Mouse (Mus musculus) left cerebral cortex, adult 8-10 months (tissue): Measurements from ENCODE around the gene Adamtsl4. TPM values are rescaled to one million over a fixed set of nuclear protein-coding genes. Genes with fewer than 3 reads are reported as not detected.
"Not testable (repeated sequence)": the region's sequence is repeated elsewhere in the genome, so short reads cannot be mapped to it uniquely, and the experiment has no call there.

Experiments
- DNase-seq, 2 experiments: peaks; one replicate each; pipeline ENCODE4 v3.0.0; 2022; ENCODE audit warnings: low spot score in 2 of 2
- total RNA-seq, 4 experiments: library from RNA; stranded (reverse); gene quantifications; 2 replicates each; pipeline ENCODE4 v1.2.4; 2022

Gene Adamtsl4
- total RNA-seq, 4 experiments from 2014 or later: 9.4 to 12.9 (median 11.4) TPM

DNA sequence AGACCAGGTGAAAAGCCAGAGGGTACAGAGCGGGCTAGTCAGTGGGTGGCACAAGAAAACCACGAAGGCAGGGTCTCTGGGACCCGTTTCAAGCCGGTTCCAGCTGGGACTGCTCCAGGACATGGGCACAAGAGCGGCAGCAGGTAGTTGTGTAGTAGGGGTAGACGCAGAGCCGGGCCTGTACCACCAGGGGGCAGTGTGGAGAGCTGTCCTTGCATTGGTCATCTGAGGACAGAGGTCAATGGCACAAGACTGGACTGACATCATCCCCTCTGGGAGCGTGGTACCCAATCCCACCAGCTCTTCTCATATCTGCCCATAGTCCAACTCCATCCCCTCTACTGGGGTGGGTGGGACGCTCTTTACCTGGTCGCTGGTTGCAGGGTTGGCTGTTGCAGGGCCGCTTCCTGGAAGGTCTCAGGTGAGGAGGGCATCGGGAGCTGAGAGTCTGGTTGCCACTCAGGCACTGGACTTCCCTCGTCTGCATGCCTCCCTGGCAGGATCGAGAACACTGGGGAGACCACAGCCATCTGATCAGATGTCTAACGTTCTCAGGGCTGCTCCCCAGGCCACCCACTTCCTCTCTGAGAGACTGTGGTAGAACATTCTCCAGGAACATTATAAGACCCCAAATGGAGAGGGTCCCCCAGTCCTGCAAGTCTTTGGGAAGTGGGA is 10.8 kb downstream of the Adamtsl4 start:
- no peak for DNase-seq

DNA sequence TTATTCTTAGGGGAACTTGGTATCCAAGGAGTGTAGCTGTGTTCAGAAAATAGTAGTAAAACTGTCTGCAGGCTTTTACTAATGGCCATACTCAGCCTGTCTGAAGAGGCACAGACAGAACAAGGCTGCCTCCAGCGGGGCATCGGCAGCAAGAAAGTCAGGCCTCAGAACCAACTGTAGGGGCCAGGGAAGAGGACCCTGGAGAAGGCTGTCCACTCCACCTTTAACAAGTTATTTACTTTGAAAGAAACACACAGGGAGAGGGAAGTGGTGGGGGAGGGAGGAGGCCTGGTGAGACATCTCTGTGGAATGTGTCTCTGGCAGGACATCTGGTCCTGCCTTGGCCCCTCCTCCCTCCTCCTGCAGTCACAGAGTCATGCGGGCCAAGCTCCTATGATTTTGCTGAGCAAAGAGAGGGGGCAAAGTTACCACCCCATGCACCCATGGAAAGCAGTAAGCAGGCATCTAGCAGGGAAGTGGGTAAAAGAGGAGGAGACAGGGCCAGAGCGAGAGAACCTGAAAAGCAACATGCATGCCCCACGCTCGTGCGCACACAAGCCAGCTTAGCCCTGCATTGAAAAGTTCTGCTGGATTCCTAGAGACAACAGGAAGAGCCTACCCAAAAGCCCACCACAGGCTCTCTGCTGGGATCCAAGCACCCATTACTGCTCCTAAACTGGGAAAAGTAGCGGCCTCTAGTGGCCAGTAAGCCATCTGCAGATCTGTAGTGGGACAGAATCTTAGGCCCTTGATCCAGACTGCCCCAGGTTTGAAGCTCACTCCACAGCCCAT is 12.2 kb downstream of the Adamtsl4 start:
- peak in 1 of 2 experiments; percentile 23 for DNase-seq

DNA sequence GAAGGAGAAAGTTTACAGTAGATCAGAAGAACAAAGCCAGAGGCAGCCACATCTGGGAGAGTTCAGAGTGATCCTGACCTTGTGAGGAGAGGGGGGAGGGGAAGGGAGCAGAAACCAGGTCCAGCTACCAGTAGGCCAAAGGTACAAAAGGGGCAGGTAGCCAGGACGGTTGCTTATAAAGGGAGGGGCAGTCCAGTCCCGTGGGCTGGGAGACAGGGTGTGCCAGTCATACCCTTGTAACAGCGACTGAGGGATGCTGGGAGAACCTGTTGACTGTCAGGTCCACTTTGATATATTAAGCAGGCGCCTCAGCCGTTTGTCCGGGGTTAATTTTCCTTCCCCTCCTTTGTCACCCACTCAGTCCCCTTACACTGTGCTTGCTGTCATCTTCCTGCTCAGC is 12.9 kb downstream of the Adamtsl4 start:
- DNase-seq: no peak

DNA sequence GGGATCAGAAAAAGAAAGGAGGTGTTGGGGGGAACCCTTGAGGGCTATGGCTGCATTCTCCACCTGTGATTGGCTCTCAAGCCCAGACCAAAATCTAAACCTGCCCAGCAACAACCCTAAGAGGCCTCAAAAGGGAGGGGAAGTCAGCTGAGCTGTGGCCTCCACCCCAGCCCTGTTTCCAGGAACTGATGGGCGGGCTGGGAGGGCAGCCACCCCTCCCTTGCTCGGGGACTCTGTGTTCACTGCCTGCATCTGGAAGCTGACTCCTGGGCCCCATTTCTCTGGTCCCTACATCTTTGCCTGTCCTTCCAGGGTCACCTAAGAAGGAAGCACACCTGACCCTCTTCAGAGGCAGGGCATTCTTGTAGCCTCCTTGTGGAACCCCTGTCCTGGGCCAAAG is 13.5 kb downstream of the Adamtsl4 start:
- DNase-seq: no peak

DNA sequence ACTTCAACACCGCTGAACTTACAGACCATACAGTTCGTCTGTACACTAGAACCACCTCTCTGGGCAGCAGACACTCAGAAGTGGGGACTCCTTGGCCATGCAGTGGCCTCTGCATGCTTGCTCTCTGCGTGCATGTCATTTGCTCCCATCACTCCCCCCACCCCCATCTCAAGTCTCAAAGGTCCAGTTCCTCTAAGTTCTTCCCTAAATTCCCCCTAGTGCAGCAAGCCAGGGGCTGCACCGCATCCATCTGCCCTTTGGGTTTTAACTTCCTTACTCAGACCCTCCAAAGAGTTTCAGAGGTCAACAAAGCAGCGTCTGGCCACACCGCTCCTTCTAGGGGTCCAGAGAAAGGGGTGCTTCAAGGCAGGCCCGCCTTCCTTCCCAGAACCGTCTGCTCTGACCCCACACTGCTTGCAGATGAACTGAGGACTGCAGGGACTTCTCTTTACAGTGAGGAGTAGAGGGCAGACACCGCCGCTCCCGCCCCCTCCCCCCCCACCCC is 14.0 kb downstream of the Adamtsl4 start:
- DNase-seq: no peak

DNA sequence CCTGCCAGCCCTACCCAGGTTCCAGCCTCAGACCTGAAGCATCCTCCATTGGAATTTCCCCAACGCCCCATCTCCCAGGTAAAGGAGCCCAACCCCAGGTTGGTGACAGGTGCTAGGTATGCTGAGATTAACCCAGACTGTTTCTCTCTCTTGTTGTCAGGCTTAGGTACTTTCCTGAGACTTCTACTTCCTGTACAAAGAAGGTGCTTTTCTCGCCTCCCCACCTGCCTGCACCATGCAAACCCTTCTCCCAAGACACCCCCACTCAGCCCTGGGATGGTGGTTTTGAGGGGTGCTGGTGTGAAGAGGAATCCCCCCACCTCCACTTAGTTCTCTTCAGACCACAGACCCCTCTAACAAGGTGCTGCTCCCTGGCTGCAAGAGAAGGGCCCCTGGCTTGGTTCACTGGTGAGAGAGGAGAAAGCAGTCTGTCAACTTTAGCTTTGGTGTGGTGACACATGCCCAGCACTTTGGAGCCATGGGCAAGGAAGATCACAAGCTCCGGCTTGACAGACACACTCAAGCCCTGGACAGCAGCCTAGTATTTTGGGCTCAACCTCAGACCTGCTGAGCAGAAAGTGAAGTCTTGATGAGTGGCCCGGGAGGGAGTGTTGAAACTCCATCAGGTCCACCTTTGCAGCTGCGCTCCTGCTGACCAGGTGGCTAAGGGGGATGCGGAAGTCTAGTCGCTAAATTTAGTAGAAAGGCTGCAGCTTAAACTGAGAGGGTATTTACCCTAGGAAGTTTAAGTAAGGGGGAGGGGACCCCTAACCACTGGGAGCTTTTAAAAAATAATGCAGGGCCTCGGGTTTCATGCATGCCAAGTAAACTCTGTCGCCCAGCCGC is 14.6 kb downstream of the Adamtsl4 start:
- no peak for DNase-seq

DNA sequence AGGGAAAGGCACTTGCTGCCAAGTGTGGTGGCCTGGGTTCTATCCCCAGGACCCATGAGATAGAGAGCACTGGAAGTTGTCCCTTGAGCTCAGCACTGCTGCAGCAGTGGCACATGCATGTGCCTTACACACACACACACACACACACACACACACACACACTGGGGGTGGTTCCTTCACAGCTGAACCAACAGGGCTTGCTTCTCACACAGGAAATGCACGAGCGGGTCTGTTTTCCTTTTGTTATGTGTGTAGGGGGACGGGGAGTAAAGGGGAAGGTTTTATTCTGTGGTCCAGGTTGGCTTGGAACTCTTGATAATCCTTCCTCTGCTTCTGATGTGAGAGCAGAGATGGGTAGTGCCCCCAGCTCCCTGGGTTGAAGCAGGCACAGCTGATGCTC is 15.3 kb downstream of the Adamtsl4 start:
- DNase-seq: no peak

DNA sequence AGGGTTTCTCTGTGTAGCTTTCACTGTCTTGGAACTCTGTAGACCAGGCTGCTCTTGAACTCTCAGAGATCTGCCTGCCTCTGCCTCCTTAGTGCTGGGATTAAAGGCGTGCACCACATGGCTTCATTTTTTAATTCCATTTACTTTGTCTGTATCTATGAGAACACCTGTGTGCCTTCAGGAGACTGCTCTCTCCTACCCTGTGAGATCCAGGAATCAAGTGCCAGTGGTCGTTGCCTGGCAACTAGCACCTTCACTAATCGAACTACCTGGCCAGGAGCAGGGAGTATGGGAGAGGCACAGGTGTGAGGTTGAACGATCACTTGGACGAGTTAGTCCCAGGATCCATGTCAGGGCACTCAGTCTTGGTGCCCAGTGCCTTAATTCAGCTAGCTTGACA is 16.5 kb downstream of the Adamtsl4 start:
- DNase-seq: no peak

DNA sequence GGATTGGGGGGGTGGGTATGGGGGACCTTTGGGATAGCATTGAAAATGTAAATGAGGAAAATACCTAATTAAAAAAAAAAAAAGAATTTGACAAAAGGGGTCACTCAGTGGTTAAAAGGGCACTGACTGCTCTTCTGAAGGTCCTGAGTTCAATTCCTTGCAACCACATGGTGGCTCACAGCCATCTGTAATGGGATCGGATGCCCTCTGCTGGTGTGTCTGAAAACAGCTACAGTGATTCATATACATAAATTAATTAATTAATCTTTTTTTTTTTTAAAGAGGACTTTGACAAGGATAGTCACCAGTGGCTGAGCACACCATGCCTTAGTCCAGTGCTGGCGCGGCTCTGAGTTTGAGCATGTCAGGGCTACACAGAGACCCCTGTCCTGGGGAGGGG is 17.3 kb downstream of the Adamtsl4 start:
- DNase-seq: not testable (repeated sequence)

DNA sequence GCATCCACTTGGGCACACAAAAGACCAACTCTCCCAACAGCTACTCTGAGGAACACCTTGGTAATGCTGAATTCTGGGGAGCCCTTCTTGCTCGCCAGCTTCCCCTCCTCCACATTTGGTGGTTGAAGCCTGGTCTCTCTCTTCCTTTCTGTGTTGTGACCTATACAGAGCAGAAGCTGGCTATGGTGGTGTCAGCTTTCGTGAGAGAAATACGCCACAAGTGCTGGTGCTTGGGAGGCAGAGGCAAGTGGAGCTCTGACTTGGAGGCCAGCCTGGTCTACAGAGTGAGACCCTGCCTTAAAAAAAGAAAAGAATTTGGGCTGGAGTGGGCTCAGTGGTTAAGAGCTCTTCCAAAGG is 18.4 kb downstream of the Adamtsl4 start:
- DNase-seq: no peak

DNA sequence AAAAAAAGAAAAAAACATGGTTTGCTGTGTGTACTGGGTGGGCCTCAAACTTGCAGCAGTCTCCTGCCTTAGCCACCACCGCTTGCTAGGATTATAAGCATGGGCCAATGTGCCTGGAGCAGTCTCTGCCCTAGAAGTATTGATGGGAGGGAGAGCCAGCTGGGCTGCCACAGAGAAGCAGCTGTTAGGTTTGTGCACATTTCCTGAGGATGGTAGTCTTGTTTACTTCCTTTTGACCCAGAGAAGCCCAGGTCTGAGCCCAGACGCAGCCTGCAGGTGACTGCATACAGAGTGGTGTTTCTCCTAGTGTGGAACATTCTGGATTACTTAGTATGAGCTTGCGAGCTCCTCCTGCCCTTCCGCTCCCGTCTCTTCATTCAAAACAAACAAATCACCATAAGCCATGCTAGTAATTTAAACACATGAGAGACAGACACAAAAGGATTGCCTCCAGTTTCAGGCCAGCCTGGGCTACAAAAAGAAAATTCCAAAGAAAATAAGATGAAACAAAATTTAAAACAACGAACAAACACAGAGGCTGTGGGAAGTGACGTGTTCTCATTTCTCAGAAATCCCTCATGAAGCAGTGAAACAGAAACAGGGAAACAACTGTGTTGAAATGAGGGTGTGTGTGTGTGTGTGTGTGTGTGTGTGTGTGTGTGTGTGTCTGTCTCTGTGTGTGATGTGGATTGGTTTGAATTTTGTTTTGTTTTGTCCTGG is 19.0 kb downstream of the Adamtsl4 start:
- DNase-seq: no peak

DNA sequence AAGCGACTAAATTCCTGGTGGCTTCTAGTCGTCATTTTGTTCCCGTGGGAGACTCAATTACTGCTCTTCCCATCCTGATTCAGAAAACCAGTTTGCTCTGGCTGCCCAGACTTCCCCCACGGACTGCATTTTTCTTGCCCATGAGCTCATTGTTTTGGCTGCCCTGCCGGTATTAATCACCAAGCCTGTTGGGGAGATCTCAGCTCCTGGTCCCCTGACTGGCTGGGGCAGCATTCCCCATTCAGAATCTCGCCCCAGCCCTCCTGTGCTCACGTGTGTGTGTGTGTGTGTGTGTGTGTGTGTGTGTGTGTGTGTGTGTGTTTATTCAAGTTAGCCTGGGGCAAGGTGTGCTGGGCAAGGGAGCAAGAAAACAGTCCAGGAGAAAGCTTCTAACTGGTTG is 19.7 kb downstream of the Adamtsl4 start:
- DNase-seq: peak in 1 of 2 experiments; percentile 45

DNA sequence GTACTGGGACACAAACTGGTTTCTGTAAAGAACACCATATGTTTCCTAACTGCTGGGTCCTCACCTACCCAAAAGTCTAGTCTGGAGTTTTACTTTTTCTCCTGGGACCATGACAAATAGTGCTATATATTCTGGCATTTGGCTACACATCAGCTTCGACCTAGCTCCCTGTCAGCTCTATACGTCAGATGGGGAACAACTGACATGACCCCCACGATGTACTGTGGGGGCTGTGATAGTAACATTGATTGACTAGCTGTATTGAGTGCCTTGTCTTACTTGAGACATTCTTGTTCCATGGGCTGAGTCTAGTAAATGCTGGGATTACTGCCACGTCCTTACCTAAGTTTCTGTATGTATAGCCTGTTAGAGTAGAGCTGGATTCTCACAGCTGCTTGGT is 20.2 kb downstream of the Adamtsl4 start:
- DNase-seq: no peak

DNA sequence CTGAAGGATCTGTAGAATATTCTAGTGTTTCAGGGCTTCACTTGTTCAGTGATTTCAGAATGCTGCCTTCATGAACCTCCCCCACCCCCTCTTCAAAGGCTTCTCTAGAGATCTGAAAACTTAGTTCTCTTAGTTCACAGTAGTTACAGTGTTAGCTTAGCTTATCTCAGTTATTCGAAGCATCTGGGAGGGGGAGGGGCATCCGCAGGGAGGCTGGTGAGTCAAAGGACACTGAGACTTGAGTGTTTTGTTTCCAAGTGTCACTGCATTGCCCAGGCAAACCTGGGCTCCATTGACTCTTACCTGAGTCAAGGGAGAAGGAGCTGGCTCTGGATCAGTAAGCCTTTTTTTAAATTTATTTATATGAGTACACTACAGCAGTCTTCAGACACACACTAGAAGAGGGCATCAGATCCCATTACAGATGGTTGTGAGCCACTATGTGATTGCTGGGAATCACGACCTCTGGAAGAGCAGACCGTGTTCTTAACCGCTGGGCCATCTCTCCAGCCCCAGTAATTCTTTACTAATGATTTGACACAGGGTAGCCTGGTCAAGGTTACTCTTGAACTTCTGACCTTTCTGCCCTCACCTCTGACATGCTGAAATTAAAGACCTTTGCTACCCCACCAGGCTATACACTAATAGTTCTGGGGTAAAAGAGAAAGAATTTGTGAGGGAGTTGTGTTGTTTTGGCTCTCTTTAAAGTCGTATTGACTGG is 21.4 kb downstream of the Adamtsl4 start:
- DNase-seq: no peak

DNA sequence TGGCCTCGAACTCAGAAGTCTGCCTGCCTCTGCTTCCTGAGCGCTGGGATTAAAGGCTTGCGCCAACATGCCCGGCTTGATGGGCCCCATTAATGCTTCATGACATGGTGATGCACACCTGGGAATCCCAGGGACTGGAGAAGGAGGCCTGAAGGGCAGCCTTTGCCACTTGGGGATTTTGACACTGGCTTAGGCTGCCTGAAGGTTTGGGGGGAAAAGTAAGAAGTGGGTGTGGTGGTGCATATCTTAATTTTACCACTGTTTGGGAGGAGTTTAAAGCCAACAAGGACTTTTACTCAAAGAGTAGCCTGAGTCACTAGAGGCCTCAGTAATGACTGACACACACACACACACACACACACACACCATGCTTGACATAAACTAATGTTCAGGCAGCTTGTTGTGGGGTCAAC is 22.8 kb downstream of the Adamtsl4 start:
- DNase-seq: no peak

DNA sequence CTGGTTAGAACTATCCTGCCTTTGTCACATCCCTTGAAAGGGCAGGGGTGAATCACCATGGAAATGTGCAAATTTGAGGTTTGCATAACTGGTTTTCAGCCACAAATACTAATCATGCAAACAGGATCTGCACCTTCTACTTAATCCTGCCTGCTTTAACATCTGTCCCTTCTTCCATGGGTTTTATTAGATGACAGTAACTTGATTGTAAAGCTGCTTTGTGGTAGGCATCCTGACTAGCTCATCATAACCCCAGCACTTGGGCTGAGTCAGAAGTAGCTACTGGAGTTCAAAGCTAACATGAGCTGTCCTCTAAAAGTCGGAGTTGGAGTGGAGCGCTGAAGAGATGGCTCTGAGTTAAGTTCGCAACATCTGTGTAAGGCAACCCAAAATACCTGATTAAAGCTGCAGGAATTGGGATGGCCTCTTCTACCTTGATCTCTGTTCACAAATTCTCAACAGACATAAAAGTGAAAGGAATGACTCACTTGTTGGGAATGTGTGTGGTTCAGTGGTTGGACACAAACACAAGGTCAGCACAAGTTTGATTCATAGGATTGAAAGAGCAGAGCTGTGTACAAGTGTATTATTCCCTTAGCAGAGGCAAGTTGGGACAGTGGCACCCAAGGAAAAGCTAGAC is 23.6 kb downstream of the Adamtsl4 start:
- DNase-seq: no peak

DNA sequence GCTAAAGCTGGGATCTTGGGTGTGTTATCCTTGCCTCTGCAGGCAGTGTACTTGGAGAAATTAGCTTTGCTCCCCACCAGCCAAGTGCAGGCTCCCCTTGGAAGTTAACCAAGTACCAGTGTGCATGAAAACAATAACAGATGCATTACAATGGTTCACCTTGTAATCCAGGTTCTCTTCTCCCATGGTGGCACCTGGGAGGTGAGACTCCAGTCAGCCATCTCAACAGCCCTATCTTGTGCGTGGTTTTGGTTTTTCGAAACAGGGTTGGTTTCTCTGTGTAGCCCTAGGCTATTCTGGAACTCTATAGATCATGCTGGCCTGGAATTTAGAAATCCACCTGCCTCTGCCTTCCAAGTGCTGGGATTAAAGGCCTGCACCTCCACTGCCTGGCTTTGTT is 24.2 kb downstream of the Adamtsl4 start:
- DNase-seq: no peak

DNA sequence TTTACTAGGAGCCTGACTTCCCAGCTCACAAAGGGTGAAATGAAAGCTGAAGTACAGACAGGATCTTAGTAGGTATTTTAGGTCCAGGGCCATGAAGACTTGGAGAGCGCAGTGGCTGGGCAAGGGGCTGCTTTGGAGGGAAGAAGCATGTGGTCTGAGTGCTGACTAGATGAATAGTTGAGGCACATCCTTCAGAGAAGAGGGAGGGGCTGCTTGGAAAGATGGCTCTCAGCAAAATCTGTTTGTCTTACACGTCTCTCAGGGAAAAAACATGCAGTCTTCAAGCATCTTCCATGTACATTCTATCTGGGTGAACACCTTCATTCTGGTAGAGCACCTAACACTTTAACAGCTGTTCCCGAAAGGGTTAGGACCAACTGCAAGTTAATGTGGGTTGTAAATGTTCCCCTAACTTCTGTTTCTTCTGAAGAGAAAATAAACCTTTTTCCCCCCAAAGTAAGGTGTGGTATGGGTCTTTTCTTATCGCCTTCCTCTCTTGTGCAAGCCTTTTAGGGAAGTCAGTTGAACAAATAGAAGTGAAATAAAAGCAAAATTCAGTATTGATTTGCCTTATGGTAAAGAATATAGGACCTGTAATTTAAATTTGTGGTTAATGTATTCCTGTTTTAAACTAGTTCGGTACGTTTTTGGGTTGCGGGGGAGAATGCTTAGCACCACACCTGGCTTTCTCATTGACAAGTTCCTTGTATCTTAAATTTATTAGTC is 24.8 kb downstream of the Adamtsl4 start:
- no peak for DNase-seq

DNA sequence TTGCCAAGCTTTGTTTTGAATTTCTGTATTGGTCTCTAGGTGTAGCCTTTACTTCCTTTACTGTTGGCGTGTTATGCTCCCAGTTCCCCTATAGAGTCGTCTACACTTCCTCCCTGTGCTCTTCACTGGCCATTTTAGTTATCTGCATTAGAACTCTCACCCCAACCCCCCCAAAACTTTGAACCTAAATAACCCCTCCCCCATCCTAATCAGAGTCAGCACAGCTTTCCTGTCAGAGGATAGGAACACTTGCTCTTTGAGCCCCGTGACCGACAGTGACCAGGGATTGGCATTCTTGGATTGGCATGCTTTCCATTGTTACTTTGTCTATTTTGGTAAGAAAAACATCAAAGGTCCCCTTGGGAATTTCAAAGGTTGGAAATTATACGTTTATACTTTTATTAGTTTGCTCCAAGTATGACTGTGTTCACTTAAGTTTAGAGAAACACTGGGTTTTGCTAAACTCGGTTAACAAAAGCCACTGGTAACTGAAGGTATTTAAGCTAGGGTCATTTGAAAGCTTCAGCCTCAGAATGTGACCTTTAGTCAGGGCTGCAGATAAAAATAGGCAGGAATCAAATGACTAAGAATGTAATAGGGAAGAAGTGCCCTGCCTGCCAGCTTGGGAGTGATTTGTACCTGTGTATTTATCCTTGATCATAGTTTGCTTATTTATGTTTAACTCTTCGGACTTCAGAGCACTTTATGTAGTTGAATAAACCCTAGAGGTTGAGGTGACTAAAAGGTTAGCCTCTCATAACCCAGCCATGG is 25.6 kb downstream of the Adamtsl4 start:
- no peak for DNase-seq
